Mouse (Mus musculus) midbrain, embryonic 12.5 days (tissue): Measurements from ENCODE around the gene Spocd1. TPM values are rescaled to one million over a fixed set of nuclear protein-coding genes. Genes with fewer than 3 reads are reported as not detected.
A peak's percentile ranks its signal among the peaks of the same experiment; 100 is the strongest.

Experiments
- ATAC-seq: fragments of 200-750 bp; cut with Nextera tagmentation; 2 replicates; pipeline ENCODE4 v1.8.0; 2017; ENCODE audit warnings: low read depth, moderate TSS enrichment, moderate library complexity; ENCODE audit not compliant: low FRiP score
- H3K27ac ChIP-seq: fragments of 300-500 bp; sonication (generic); replicated peaks from 2 replicates; pipeline ENCODE4 v1.5.1; 2016; ENCODE audit warnings: mild to moderate bottlenecking
- H3K27me3 ChIP-seq: fragments of 300-500 bp; sonication (generic); 2 replicates; pipeline ENCODE4 v1.6.1; 2016; ENCODE audit warnings: mild to moderate bottlenecking
- H3K36me3 ChIP-seq: fragments of 300-500 bp; sonication (generic); 2 replicates; pipeline ENCODE4 v1.6.1; 2016
- H3K4me1 ChIP-seq: fragments of 300-500 bp; sonication (generic); 2 replicates; pipeline ENCODE4 v1.6.1; 2016
- H3K4me2 ChIP-seq: fragments of 300-500 bp; sonication (generic); replicated peaks from 2 replicates; pipeline ENCODE4 v1.6.1; 2016; ENCODE audit warnings: mild to moderate bottlenecking, moderate library complexity
- H3K4me3 ChIP-seq: fragments of 300-500 bp; sonication (generic); 2 replicates; pipeline ENCODE4 v1.5.1; 2016; ENCODE audit warnings: mild to moderate bottlenecking
- H3K9ac ChIP-seq: fragments of 300-500 bp; sonication (generic); replicated peaks from 2 replicates; pipeline ENCODE4 v1.6.1; 2016; ENCODE audit warnings: mild to moderate bottlenecking, moderate library complexity
- H3K9me3 ChIP-seq: fragments of 300-500 bp; sonication (generic); 2 replicates; pipeline ENCODE4 v1.6.1; 2016; ENCODE audit warnings: mild to moderate bottlenecking
- WGBS: fragments of 180-500 bp; shearing (Covaris S2); methylation state at CpG from one replicate; pipeline ENCODE4 v1.1.7; 2016; 5-methylcytosine and 5-hydroxymethylcytosine counted together
- polyA plus RNA-seq: library from polyadenylated mRNA; unstranded; fragments of >200 nt; fragmentation: Nextera tagmentation; extraction: Ambion mirVana; gene quantifications from 2 replicates; pipeline ENCODE4 v1.2.1, GENCODE M21; 2016

The Spocd1 gene
- polyA plus RNA-seq, 1 experiment from 2014 or later, result not detected

GRCm38 (mm10) chr4:129906016-129906415, 23.0 kb upstream of the Spocd1 start:
- H3K9me3 ChIP-seq, result no peaks in the 10 kb centered on the region
- H3K27ac ChIP-seq, result no peak overlapping the region
- no peak overlapping the region for H3K9ac ChIP-seq
- no peak for ATAC-seq
- H3K4me1 ChIP-seq, result no peaks in the 10 kb centered on the region
- H3K36me3 ChIP-seq, result no peaks in the 10 kb centered on the region
- no peak overlapping the region for H3K4me2 ChIP-seq
- H3K4me3 ChIP-seq, result no peak overlapping the region
- H3K27me3 ChIP-seq, result no peaks in the 10 kb centered on the region
- 74% methylated on average over 13 of the region's 13 CpGs for WGBS

DNA sequence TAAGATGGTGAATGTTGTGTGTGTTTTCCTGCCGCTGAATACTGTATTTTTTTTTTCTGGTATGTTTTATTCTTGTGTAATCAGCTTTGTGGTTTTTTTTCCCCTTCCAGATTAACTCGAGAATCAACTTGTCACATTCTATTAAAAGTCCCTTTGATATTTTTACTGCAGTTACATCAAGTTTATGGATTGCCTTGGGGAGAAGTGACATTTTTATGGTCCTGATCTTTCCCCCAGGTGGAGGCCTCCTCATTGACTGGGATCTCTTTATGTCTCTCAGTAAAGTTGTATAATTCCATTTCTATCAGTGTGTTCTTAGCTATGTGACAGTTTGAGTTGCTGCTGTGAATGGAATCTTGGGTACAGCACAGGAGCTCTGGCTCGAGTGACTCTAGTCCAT, 20.2 kb upstream of the Spocd1 start:
- Histone ChIP-seq H3K9ac (no peak overlapping the region), H3K4me2 (no peak overlapping the region), H3K4me3 (no peak overlapping the region), H3K27me3 (no peaks in the 10 kb centered on the region), H3K36me3 (no peaks in the 10 kb centered on the region), H3K27ac (no peak overlapping the region), H3K4me1 (peaks cover 4% of the 10 kb centered on the region), H3K9me3 (no peaks in the 10 kb centered on the region)
- ATAC-seq, result no peak
- WGBS, result 77% methylated on average over 3 of the region's 3 CpGs

DNA sequence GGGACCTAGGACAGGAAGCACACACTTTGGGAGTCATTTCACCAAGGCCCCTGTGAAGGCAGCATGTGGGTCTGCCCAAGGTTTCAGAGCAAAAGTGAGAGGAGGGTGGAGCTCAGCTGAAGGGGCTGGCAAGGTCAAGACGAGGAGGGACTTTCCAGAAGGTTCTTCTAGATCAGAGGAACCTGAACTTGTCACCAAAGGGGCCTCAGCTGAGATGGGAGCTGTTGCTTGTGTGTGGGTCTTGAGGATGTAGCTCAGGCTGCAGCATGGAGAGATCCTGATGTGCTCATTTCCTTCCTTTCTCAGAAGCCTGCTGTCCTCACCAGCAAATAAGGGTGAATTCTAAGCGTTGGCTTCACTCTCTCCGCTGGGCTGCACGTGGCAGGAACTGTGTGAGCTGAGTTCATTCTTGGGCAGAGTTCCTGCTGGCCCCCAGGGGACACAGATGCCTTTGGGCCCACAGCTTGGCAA, 19.8 kb upstream of the Spocd1 start:
- no peak overlapping the region for H3K27ac ChIP-seq
- no peak overlapping the region for H3K4me2 ChIP-seq
- H3K4me1 ChIP-seq, result peaks cover 8% of the 10 kb centered on the region
- H3K4me3 ChIP-seq, result no peak overlapping the region
- WGBS, result 70% methylated on average over 4 of the region's 4 CpGs
- no peak for ATAC-seq
- H3K9ac ChIP-seq, result no peak overlapping the region
- H3K9me3 ChIP-seq, result no peaks in the 10 kb centered on the region
- H3K36me3 ChIP-seq, result no peaks in the 10 kb centered on the region
- H3K27me3 ChIP-seq, result no peaks in the 10 kb centered on the region

DNA sequence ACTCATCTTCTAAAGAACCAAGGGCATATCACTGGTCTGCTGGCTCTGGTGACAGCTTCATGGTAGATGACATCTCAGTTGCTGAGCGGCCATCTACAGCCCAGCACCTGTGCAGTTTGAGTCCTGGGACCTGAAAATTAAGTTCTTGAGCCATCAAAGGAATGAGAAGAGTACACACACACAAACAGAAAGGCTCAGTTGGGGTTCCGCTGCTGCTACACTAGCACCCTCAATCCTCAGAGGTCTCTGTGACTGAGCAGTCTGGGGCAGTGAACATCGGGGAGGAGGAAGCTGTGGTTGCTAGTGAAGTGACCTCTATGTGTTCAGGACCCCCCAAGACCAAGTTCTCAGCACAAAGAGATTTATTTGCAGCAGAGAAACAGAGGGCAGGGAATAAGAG, 16.1 kb upstream of the Spocd1 start:
- ATAC-seq, result no peak
- WGBS, result 82% methylated on average over 3 of the region's 3 CpGs
- no peak overlapping the region for H3K4me2 ChIP-seq
- peaks cover 13% of the 10 kb centered on the region for H3K4me1 ChIP-seq
- H3K4me3 ChIP-seq, result no peak overlapping the region
- no peak overlapping the region for H3K27ac ChIP-seq
- H3K27me3 ChIP-seq, result no peaks in the 10 kb centered on the region; the same call in 1 of the 2 replicates
- no peaks in the 10 kb centered on the region for H3K9me3 ChIP-seq
- H3K36me3 ChIP-seq, result no peaks in the 10 kb centered on the region
- no peak overlapping the region for H3K9ac ChIP-seq

DNA sequence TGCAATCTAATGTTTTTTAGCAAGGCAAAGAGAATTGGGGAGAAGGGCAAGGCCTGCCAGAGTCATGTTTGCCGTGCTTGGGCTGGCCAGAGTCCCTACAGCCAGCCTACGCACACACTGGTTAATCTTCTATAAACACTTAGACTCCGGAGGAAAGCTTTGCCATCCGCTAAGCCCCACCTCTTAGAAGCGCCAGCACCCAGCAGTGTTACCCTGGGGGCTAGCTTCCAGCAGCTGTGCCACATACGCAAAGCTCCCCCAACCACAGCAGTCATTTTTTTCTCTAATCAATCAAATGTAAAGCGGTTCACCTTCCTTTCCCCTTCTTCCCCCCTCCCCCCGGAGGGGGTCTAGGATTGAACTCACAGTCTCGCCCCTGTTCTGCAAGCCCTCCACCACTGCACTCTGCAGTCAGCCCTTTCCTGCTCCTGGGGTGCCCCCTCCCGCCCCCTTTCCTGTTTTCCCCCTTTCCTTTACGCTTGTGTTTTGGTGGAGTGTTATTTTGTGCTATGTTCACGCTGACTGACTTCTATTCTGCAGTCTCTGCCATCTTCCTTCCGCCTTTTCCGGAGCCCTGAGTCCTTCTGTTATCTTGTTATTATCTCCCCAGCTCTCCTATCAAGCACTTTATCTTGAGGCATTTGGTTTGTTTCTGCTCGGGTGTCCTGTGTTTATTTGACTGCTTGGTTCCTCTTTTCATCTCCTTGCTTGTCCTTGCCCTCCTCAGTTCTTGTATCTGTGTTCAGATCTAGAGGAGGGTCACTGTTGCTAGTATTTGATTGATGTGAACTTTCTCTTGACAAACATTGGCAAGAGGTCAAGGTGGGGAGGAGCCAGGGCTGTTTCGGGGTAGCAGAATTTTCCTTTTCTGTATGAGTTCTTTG, 15.0 kb upstream of the Spocd1 start:
- H3K36me3 ChIP-seq, result no peaks in the 10 kb centered on the region
- ATAC-seq, result no peak
- peaks cover 13% of the 10 kb centered on the region for H3K4me1 ChIP-seq
- no peak overlapping the region for H3K27ac ChIP-seq
- no peak overlapping the region for H3K4me3 ChIP-seq
- peak overlapping the region; percentile 12; the same call in 1 of the 2 replicates for H3K4me2 ChIP-seq
- 19% methylated on average over 16 of the region's 16 CpGs for WGBS
- H3K9ac ChIP-seq, result no peak overlapping the region
- H3K27me3 ChIP-seq, result no peaks in the 10 kb centered on the region; the same call in 1 of the 2 replicates
- no peaks in the 10 kb centered on the region for H3K9me3 ChIP-seq

GRCm38 (mm10) chr4:129914686-129915085, 14.4 kb upstream of the Spocd1 start:
- Histone ChIP-seq H3K27me3 (no peaks in the 10 kb centered on the region; the same call in 1 of the 2 replicates), H3K27ac (no peak overlapping the region), H3K9ac (no peak overlapping the region), H3K9me3 (no peaks in the 10 kb centered on the region), H3K4me1 (peaks cover 13% of the 10 kb centered on the region), H3K36me3 (no peaks in the 10 kb centered on the region), H3K4me3 (no peak overlapping the region), H3K4me2 (no peak overlapping the region)
- WGBS, result 66% methylated on average over 4 of the region's 4 CpGs
- ATAC-seq, result no peak

- Histone ChIP-seq H3K36me3 (no peaks in the 10 kb centered on the region), H3K4me2 (no peak overlapping the region), H3K4me1 (peaks cover 13% of the 10 kb centered on the region), H3K4me3 (no peak overlapping the region), H3K27ac (no peak overlapping the region), H3K9ac (no peak overlapping the region), H3K9me3 (no peaks in the 10 kb centered on the region), H3K27me3 (no peaks in the 10 kb centered on the region; the same call in 1 of the 2 replicates)
- WGBS, result 91% methylated on average over 7 of the region's 7 CpGs
- no peak for ATAC-seq
These were observed 13.6 kb upstream of the Spocd1 start for GRCm38 (mm10) chr4:129915349-129915988.

DNA sequence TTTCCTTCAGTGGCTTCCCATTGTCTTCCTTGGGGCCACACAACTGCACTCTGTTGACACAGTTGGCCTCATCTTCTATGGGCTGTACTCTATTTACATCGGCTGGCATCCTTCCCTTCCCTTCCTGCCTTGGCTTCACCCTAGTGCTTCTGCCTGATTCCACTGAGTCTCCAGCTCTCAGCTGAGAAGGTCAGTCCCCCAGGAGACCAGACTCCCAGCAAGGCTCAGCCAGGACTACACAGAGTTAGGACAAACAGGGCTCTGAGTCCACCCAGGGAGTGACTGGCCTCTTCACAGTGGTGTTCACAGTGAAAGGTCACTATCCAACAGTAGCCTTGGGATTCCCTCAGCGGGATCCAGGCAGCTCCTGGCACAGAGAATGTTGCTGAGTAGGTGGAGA, 12.9 kb upstream of the Spocd1 start:
- H3K27ac ChIP-seq, result no peak overlapping the region
- H3K9ac ChIP-seq, result no peak overlapping the region
- H3K36me3 ChIP-seq, result no peaks in the 10 kb centered on the region
- no peaks in the 10 kb centered on the region; the same call in 1 of the 2 replicates for H3K27me3 ChIP-seq
- ATAC-seq, result no peak
- no peaks in the 10 kb centered on the region for H3K9me3 ChIP-seq
- peaks cover 13% of the 10 kb centered on the region for H3K4me1 ChIP-seq
- H3K4me3 ChIP-seq, result no peak overlapping the region
- 34% methylated on average over 2 of the region's 2 CpGs for WGBS
- no peak overlapping the region for H3K4me2 ChIP-seq

DNA sequence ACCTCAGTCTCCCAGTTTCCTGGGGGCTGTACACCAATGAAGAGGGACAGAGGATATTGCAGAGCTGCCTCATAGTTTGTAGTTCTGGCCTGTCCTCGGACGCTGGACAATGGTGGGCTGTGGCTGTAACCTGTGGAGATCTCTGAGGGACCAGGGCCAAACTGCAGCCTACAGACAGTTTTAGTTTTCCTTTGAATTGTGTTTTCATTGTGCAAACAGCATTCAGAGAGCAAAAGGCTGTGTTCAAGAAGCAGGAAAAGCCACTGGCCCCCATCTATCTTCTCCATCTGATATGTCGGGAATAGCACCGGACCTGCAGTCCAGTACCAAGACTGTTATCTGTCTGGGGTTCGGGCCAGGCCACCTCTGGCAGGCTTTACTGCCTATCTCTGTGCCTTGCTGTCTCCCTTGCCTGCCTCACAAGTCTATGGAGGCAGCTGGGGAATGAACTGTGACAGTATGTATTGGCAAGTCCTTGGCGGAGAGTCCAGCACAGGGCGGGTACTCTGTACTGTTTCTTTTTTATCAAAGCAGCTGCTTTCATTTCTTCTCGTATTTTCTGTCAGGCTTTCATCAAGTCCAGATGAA, 11.9 kb upstream of the Spocd1 start:
- Histone ChIP-seq H3K9ac (no peak overlapping the region), H3K4me2 (no peak overlapping the region), H3K4me3 (no peak overlapping the region), H3K4me1 (peaks cover 15% of the 10 kb centered on the region), H3K36me3 (no peaks in the 10 kb centered on the region), H3K27me3 (no peaks in the 10 kb centered on the region; the same call in 1 of the 2 replicates), H3K27ac (no peak overlapping the region), H3K9me3 (no peaks in the 10 kb centered on the region)
- 75% methylated on average over 8 of the region's 8 CpGs for WGBS
- no peak for ATAC-seq

GRCm38 (mm10) chr4:129918464-129918863, 10.6 kb upstream of the Spocd1 start:
- ATAC-seq, result no peak
- no peak overlapping the region for H3K4me3 ChIP-seq
- no peak overlapping the region for H3K4me2 ChIP-seq
- H3K27me3 ChIP-seq, result no peaks in the 10 kb centered on the region; the same call in 1 of the 2 replicates
- no peaks in the 10 kb centered on the region for H3K36me3 ChIP-seq
- peaks cover 15% of the 10 kb centered on the region for H3K4me1 ChIP-seq
- H3K27ac ChIP-seq, result no peak overlapping the region
- no peaks in the 10 kb centered on the region for H3K9me3 ChIP-seq
- 80% methylated on average over 5 of the region's 5 CpGs for WGBS
- no peak overlapping the region for H3K9ac ChIP-seq

DNA sequence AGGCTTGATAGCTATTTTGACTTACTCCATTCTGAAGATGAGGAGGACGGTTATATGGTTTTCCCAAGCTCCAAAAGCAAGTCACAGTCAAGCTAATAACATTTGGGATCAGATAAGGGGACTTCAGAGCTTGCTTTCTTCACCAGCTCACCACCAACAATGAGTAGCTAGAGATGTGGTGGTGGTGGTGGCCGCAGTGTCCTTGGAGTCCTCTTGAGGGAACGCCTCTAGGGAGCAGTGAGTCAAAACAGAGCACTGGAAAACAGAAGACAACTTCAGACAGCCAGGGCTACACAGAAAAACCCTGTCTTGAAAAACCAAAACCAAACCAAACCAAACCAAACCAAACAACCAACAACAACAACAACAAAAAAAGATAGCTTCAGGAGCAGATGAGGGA, 10.1 kb upstream of the Spocd1 start:
- no peak overlapping the region for H3K4me2 ChIP-seq
- no peak for ATAC-seq
- 87% methylated on average over 3 of the region's 3 CpGs for WGBS

More for the DNA sequence above, 10.1 kb upstream of the Spocd1 start:
- peaks cover 11% of the 10 kb centered on the region for H3K4me1 ChIP-seq
- H3K27me3 ChIP-seq, result no peaks in the 10 kb centered on the region; the same call in 1 of the 2 replicates
- no peak overlapping the region for H3K27ac ChIP-seq
- H3K9ac ChIP-seq, result no peak overlapping the region
- H3K36me3 ChIP-seq, result no peaks in the 10 kb centered on the region
- no peak overlapping the region for H3K4me3 ChIP-seq
- no peaks in the 10 kb centered on the region for H3K9me3 ChIP-seq
